Mouse (Mus musculus): Measurements from ENCODE around the gene Gpsm2.

The Gpsm2 gene

DNA sequence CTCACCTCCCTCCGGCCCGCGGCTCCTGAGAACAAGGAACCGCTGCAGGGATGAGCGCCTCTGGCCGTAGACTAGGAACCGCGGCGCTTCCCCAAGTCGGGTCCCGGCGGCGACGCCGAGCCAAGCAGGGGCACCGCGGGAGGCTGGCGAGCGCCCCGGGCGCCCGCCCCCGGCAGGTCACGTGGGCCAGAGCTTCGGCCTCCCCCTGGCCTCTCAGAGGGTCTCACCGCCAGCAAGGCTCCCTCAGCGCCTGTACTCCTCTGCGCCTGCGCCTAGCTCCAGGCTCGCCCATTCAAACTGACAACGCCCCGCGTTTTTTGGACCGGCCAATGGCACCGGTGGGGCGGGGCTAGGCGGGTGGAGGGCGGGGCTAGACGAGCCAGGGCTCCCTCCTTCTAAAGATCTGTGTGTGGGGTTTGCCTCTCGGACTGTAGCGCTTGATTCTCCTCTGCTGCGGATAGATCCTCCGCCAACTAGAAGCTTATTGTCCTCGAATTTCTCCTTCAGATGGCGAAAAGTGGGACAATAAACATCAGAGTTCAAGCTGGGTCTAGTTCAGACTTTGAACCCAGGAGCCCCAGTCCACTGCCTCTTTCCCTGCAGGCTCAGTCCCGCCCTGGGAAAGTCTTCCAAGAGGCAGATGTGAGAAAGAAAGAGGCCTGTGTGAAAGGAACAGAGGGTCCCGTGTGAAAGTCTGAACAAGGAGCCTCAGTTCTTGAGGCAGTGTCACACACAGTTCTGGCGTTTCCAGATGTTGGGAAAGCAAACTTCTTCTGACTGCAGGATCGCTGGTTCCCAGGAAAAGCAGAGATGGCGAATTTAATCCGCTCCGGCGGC lies at the start of gene Gpsm2:
TSS of gene Gpsm2 (minus strand) at position 274 of the 837 bp plus-strand sequence.
- peak; percentile 90 for DNase-seq (ENCODE audit: low spot score)

- peak; percentile 57 for DNase-seq (ENCODE audit: low spot score)
Observed at GRCm38 (mm10) chr3:108770725-108771368, 48.7 kb upstream of the Gpsm2 start.

- no peak for DNase-seq (ENCODE audit: low spot score)
Observed at GRCm38 (mm10) chr3:108769547-108769946, 47.4 kb upstream of the Gpsm2 start.

DNA sequence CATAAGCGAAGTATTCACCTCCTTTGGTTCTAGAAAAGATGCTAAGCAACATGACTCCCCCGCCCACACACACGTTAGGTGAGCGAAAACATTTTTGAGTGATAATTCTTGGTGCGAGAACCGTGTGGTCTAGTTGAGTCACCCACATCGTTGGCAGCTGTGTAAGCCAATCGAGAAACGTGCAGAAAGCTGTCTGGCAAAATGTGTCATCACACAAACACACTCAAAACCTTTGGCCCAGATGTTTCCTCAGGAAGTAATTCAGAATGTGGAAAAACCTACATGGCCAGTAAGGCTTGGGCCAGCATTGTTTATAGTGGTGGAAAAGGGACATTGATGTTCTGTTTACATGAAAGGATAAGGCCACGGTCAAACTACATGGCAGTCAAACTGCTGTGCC lies 45.3 kb upstream of the Gpsm2 start:
- no peak for DNase-seq (ENCODE audit: low spot score)

DNA sequence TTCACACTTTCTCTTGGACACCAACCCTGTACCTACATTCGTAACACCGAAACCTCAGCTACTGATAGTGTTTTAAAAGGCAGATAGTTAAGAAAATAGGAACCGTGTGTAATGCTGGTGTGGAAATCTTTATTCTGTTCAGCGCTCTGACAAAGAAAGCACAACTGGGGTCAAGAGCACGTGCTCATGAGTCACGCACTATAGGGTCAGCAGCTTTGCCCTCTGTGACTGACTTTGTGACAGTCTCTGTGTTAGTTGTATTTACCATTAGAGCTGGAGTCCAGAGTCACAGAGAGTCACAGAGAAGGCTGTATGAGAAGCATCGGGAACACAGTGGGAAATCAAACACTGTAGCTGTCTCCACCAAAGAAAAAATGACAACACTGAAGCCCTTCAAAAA lies 44.8 kb upstream of the Gpsm2 start:
- DNase-seq (ENCODE audit: low spot score), result no peak

GRCm38 (mm10) chr3:108765476-108765875 lies 43.4 kb upstream of the Gpsm2 start:
- no peak for DNase-seq (ENCODE audit: low spot score)

DNA sequence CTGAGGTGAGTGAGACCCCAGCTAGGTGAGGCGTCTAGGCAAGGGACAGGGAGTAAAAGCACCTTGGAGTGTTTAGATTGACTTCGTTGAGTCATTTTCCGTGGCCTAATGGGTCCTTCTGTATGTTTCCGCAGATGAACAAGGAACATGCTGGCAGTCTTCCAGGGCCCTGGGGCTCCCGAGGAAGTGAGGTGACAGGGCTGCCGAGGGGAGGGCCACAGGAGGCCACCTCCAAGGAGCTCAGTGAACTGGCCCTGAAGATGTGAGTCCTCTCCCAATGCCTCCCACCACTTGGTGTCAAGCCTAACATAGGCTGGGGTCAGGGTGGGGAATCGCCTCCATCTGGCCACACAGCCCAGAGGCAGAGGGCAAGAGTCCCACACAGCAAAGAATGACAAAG lies 42.9 kb upstream of the Gpsm2 start:
- no peak for DNase-seq (ENCODE audit: low spot score)

DNA sequence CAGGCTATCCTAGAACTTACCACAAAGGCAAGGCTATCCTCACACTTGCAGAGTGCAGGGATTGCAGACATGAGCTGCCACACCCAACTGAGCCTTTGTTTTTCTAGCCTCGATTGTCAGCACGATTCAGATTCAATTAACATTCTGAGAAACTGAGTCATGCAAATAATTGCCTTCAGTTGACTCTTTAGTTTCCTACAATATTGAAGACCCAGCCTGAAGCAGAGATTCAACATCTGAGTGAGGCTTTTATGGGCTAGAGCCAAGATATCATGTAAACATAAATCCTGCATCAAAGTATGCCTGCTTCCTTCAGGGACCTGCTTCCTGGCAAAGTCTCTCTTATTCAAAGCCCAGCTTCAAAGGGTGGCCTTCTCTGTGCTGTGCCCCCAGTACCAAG lies 41.6 kb upstream of the Gpsm2 start:
- DNase-seq (ENCODE audit: low spot score), result no peak

GRCm38 (mm10) chr3:108762597-108763111 lies 40.5 kb upstream of the Gpsm2 start:
- DNase-seq (ENCODE audit: low spot score), result no peak

- DNase-seq (ENCODE audit: low spot score), result no peak
Observed at GRCm38 (mm10) chr3:108759566-108760420, 37.7 kb upstream of the Gpsm2 start.

GRCm38 (mm10) chr3:108757570-108757969 lies 35.5 kb upstream of the Gpsm2 start:
- DNase-seq (ENCODE audit: low spot score), result no peak

DNA sequence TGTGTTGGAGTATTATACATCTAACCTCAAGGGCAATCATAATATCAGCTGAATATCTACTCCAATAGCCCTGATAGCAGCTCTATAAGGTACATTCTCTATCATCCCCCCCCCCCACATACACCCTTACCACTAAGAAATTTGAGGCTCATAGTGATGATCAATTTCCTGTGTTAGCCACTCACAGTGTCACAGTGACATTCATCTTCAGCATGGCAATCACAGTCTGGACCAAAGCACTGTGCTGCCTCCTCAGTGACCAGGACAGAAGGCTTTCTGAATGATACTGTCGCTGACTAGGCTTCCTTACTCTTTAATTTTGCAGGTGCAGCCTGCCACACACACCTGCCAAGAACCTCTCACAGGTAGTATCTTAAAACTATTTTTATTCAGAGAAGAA lies 34.0 kb upstream of the Gpsm2 start:
- no peak for DNase-seq (ENCODE audit: low spot score)

DNA sequence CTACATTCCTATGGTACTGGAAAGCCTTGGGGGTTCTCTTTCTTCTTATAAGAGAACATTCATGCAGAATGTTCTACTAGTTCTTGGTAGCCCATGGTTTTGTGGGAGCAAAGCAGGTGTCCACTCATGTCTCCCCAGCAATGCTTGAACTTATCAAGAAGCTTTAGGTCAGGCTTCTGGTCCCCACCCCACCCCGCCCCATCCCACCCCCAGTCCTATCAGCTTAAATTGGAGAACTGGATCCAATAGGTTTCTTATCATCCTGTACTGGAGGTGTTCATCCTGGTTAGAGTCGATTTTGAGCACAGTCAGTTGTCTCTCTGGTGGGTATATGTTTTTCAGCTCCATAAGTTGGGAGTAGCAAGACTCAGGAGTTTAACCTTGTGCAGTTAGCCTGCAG lies 33.4 kb upstream of the Gpsm2 start:
- DNase-seq (ENCODE audit: low spot score), result no peak

- no peak for DNase-seq (ENCODE audit: low spot score)
Observed at GRCm38 (mm10) chr3:108754541-108754940, 32.4 kb upstream of the Gpsm2 start.

- DNase-seq (ENCODE audit: low spot score), result no peak
Observed at GRCm38 (mm10) chr3:108751691-108752090, 29.6 kb upstream of the Gpsm2 start.

GRCm38 (mm10) chr3:108751061-108751460 lies 29.0 kb upstream of the Gpsm2 start:
- no peak for DNase-seq (ENCODE audit: low spot score)

DNA sequence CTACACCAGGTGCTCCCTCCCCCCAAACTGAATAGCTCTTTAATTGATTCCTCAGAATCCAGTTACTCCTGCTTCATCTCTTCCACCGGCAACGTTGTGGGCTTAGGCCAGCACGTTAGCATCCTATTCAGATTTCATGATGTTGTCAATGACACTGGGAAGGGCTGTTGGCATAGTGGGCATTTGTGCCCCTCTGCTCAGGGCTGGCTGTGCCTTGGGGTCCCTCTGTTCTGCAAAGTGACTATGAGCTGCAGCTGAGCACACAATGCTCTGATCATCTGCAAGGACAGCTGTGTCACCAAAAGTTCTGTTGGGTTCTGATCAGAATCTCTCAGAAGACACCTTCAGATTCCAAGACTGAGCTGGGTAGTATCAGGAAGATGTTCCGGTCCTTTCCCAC lies 22.0 kb upstream of the Gpsm2 start:
- no peak for DNase-seq (ENCODE audit: low spot score)

DNA sequence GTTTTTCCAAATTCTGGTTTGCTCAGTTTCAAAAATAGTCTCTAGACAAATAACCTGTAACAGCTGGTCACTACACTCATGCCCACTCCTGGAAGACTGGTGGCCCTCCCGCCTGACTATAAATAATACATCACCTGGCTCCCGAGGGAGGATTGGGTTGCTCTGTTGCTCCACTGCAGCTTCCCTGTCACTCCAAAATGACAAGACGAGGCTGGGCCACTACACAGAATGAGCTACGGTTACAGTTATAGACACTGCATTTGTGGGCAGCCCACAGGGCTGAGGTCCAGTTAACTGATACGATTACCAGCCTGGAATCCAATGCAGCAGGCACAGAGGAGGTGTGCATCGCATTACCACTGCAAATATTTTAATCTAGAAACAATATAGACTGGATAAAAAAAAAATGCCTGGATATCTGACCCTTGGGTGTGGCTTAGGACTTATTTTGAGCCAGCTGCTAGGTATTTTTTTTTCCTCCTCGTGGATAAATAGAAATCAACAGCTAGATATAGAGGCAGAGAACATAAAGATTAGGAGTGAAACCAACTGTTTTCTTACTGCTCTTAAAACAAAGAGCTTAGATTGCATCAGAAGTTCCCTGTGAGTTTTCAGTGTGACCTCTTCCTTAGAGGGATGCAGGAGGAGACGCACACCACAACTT lies 17.1 kb upstream of the Gpsm2 start, which contains the start of gene Aknad1:
TSS of gene Aknad1 (plus strand) at position 614 of the 664 bp plus-strand sequence.
- DNase-seq (ENCODE audit: low spot score), result no peak

DNA sequence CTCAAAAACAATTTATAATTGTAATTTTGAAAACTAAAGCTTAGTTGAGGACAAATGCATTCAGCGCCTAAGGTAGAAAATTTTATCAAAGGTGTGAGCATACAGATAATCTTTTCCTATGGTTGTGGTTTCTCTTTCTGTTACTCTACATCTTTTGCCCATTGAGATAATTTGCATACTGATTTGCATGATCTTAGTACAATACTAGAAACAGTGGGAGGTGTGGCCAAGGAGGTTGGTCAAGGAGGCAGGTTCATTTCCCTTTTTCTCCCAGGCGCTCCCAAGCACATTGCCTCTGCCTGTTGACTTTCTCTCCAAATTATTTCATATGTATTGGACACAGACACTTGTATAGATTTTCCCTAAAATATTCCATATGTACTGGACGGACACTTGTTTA lies 15.7 kb upstream of the Gpsm2 start:
- DNase-seq (ENCODE audit: low spot score), result no peak

DNA sequence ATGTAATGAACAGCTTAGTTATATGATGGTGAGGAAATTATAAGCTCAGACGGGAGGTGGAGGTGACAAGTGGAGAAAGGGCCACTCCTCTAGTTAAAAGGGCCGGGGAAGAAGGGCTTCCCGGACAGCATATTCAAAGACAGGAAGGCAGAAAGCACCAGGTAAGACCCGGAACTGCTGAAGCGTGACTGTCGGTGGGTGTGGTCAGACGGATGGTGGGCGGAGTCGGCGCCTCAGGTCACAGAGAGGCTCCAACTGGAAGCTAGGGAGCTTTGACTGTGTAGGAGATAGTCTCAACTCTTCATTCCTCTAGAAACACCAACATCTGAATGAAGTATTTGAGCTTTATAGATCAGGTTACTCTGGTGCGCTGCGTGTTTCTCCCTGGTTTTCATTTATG lies 8.2 kb upstream of the Gpsm2 start:
- peak; percentile 44 for DNase-seq (ENCODE audit: low spot score)

- no peak for DNase-seq (ENCODE audit: low spot score)
Observed at GRCm38 (mm10) chr3:108727776-108728175, 5.7 kb upstream of the Gpsm2 start.

DNA sequence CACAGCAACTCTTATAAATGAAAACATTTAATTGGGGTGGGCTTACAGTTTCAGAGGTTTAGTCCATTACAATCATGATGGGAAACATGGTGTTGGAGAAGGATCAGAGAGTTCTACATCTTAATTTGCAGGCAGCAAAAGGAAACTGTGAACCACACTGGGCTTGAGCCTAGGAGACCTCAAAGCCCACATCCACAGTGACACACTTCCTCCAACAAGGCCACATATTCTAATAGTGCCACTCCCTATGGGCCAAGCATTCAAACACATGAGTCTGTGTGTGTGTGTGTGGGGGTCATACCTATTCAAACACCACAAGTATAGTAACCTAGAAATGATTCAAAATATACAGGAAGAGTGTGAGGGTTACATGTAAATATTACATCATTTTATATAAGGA lies 5.2 kb upstream of the Gpsm2 start:
- DNase-seq (ENCODE audit: low spot score), result no peak

Measured in T-cell, adult 2 months (primary cell).